Mouse (Mus musculus) kidney, adult 2 months (tissue): Measurements from ENCODE around the gene Olfr1158. TPM values are rescaled to one million over a fixed set of nuclear protein-coding genes. Genes with fewer than 3 reads are reported as not detected.
A peak's percentile ranks its signal among the peaks of the same experiment; 100 is the strongest.
"Not testable (repeated sequence)": the region's sequence is repeated elsewhere in the genome, so short reads cannot be mapped to it uniquely, and the experiment has no call there.

ENCODE experiments used
- DNase-seq: peaks from one replicate; pipeline ENCODE4 v3.0.0; 2021
- H3K27ac ChIP-seq: fragments of 200-500 bp; 2 replicates; pipeline ENCODE4 v1.5.1; 2012; ENCODE audit warnings: low read depth, low read length, control low read depth, inconsistent platforms; ENCODE audit not compliant: insufficient read depth
- H3K27me3 ChIP-seq: fragments of 200-500 bp; replicated peaks from 2 replicates; pipeline ENCODE4 v1.6.1; 2012; ENCODE audit warnings: mild to moderate bottlenecking, moderate library complexity, low read length, inconsistent platforms; ENCODE audit not compliant: control insufficient read depth, insufficient read depth
- H3K36me3 ChIP-seq: fragments of 200-500 bp; 2 replicates; pipeline ENCODE4 v1.6.1; 2012; ENCODE audit warnings: mild to moderate bottlenecking, moderate library complexity, low read length, inconsistent platforms; ENCODE audit not compliant: control insufficient read depth, insufficient read depth
- H3K4me1 ChIP-seq: fragments of 200-500 bp; 2 replicates; pipeline ENCODE4 v1.6.1; 2011; ENCODE audit warnings: low read length; ENCODE audit not compliant: control insufficient read depth, insufficient read depth
- H3K4me3 ChIP-seq: fragments of 200-500 bp; 2 replicates; pipeline ENCODE4 v1.5.1; 2011; ENCODE audit warnings: mild to moderate bottlenecking, low read depth, low read length, control low read depth; ENCODE audit not compliant: insufficient read depth
- CTCF ChIP-seq: fragments of 200-500 bp; conservative IDR thresholded peaks from 2 replicates; pipeline ENCODE4 v1.5.1; 2011; ENCODE audit warnings: low read depth, mild to moderate bottlenecking, control low read depth, low read length, moderate library complexity, mixed read lengths; ENCODE audit not compliant: insufficient read depth, insufficient read length
- POLR2A ChIP-seq: fragments of 200-500 bp; IDR thresholded peaks from one replicate; pipeline ENCODE4 v1.6.1; 2011; ENCODE audit warnings: low read depth, low read length, control low read depth
- WGBS: fragments of 180-500 bp; shearing (Covaris S2); methylation state at CpG from one replicate; pipeline ENCODE4 v1.1.7; 2018; 5-methylcytosine and 5-hydroxymethylcytosine counted together
- polyA plus RNA-seq: library from polyadenylated mRNA; depleted of rRNA; stranded (reverse); fragments of >200 nt; gene quantifications from 2 replicates; pipeline ENCODE4 v1.2.3, GENCODE M21; 2012; rRNA removed

The Olfr1158 gene
- polyA plus RNA-seq, result not detected in 2 replicates

GRCm38 (mm10) chr2:87989813-87990212, at the start of gene Olfr1158:
Gene Olfr1158, plus strand, starts transcription at chr2:87990113.
- no peak for DNase-seq
- Histone ChIP-seq H3K36me3 (no peaks in the 10 kb centered on the region), H3K27me3 (no peaks in the 10 kb centered on the region), H3K27ac (no peak within 1 kb of the TSS), H3K4me3 (no peak within 1 kb of the TSS), H3K4me1 (no peaks in the 10 kb centered on the region)
- TF ChIP-seq POLR2A (no peak), CTCF (no peak)

GRCm38 (mm10) chr2:87945037-87945436, 44.9 kb upstream of the Olfr1158 start, which contains the start of gene Olfr1155:
Gene Olfr1155, minus strand, starts transcription at chr2:87945137.
- H3K27me3 ChIP-seq, result no peaks in the 10 kb centered on the region
- 91% methylated on average over 1 of the region's 1 CpGs for WGBS
- no peak within 1 kb of the TSS for H3K27ac ChIP-seq
- no peak for TF ChIP-seq POLR2A
- no peak for TF ChIP-seq CTCF
- H3K4me3 ChIP-seq, result no peak within 1 kb of the TSS
- H3K4me1 ChIP-seq, result no peaks in the 10 kb centered on the region
- no peaks in the 10 kb centered on the region for H3K36me3 ChIP-seq
- DNase-seq, result no peak

- no peaks in the 10 kb centered on the region for H3K27me3 ChIP-seq
- no peaks in the 10 kb centered on the region for H3K4me1 ChIP-seq
- no peak within 1 kb of the TSS for H3K4me3 ChIP-seq
- H3K36me3 ChIP-seq, result no peaks in the 10 kb centered on the region
- no peak within 1 kb of the TSS for H3K27ac ChIP-seq
- DNase-seq, result no peak
- TF ChIP-seq POLR2A, result no peak
- no peak for TF ChIP-seq CTCF
Observed at GRCm38 (mm10) chr2:87953000-87953399, 36.9 kb upstream of the Olfr1158 start, which contains the start of gene Olfr1156. Gene Olfr1156, minus strand, starts transcription at chr2:87953100.

- no peak for TF ChIP-seq POLR2A
- no peak for TF ChIP-seq CTCF
- no peaks in the 10 kb centered on the region for H3K36me3 ChIP-seq
- H3K27me3 ChIP-seq, result no peaks in the 10 kb centered on the region
- no peaks in the 10 kb centered on the region for H3K4me1 ChIP-seq
- no peak within 1 kb of the TSS for H3K4me3 ChIP-seq
- H3K27ac ChIP-seq, result no peak within 1 kb of the TSS
- no peak for DNase-seq
- WGBS, result 94% methylated on average over 4 of the region's 4 CpGs
Observed at GRCm38 (mm10) chr2:87968199-87968598, 21.7 kb upstream of the Olfr1158 start, which contains the start of gene Olfr1157. Gene Olfr1157, minus strand, starts transcription at chr2:87968299.

- Histone ChIP-seq H3K27me3 (no peaks in the 10 kb centered on the region), H3K27ac (no peak within 1 kb of the TSS), H3K4me3 (no peak within 1 kb of the TSS), H3K4me1 (no peaks in the 10 kb centered on the region), H3K36me3 (no peaks in the 10 kb centered on the region)
- DNase-seq, result no peak
- TF ChIP-seq CTCF, result no peak
- no peak for TF ChIP-seq POLR2A
- WGBS, result 66% methylated on average over 3 of the region's 3 CpGs
Observed at GRCm38 (mm10) chr2:87974563-87974962, 15.3 kb upstream of the Olfr1158 start, which contains the start of gene Olfr74. Gene Olfr74, minus strand, starts transcription at chr2:87974663.

- H3K27ac ChIP-seq, result no peak within 1 kb of the TSS
- no peaks in the 10 kb centered on the region for H3K27me3 ChIP-seq
- H3K4me1 ChIP-seq, result no peaks in the 10 kb centered on the region
- no peak within 1 kb of the TSS for H3K4me3 ChIP-seq
- H3K36me3 ChIP-seq, result no peaks in the 10 kb centered on the region
- TF ChIP-seq CTCF (no peak), POLR2A (no peak)
- DNase-seq, result peak; percentile 6
Observed at GRCm38 (mm10) chr2:88007515-88008318, 17.8 kb downstream of the Olfr1158 start, which contains the start of gene Olfr1160. Gene Olfr1160, minus strand, starts transcription at chr2:88008268.

- H3K27ac ChIP-seq, DNase-seq, H3K36me3 ChIP-seq, H3K4me1 ChIP-seq, H3K27me3 ChIP-seq, H3K4me3 ChIP-seq: not testable (repeated sequence)
- WGBS, result 67% methylated on average over 1 of the region's 1 CpGs
Observed at GRCm38 (mm10) chr2:88022474-88022873, 32.6 kb downstream of the Olfr1158 start, which contains the start of gene Olfr1161. Gene Olfr1161, plus strand, starts transcription at chr2:88022774.
